Mouse (Mus musculus) CH12.LX (cell line): ENCODE results near the gene Itga9. TPM values are rescaled to one million over a fixed set of nuclear protein-coding genes. Genes with fewer than 3 reads are reported as not detected.

ENCODE experiments used
- DNase-seq: peaks from one replicate; pipeline ENCODE4 v3.0.0-alpha.2; 2013; ENCODE audit errors: extremely low read depth
- H3K27ac ChIP-seq: 2 replicates; pipeline ENCODE4 v1.5.1; 2012; ENCODE audit warnings: low read depth, mild to moderate bottlenecking, control low read depth, moderate library complexity; ENCODE audit not compliant: insufficient read depth
- H3K27me3 ChIP-seq: replicated peaks from 2 replicates; pipeline ENCODE3; 2012; ENCODE audit warnings: inconsistent platforms
- H3K36me3 ChIP-seq, 2 experiments: replicated peaks in 1 of 2; 2 replicates each; pipeline versions ENCODE3 to v1.6.1; 2012; ENCODE audit warnings: inconsistent platforms in 1 of 2, low read length in 1 of 2, mild to moderate bottlenecking in 1 of 2, mixed read lengths in 1 of 2, moderate library complexity in 1 of 2; ENCODE audit not compliant: control insufficient read depth in 1 of 2, insufficient read depth in 1 of 2
- H3K4me1 ChIP-seq, 2 experiments: 2 replicates each; pipeline ENCODE4 v1.6.1; 2012; ENCODE audit warnings: inconsistent platforms in 1 of 2, moderate library complexity in 1 of 2; ENCODE audit not compliant: insufficient read depth in 2 of 2, control insufficient read depth in 1 of 2
- H3K4me2 ChIP-seq: 2 replicates; pipeline ENCODE4 v1.6.1; 2012; ENCODE audit warnings: low read depth, mild to moderate bottlenecking, control low read depth; ENCODE audit not compliant: poor library complexity, insufficient read depth, severe bottlenecking
- H3K4me3 ChIP-seq, 3 experiments: fragments of 150-350 bp in 1 of 3; sonication (generic) in 1 of 3; replicated peaks in 1 of 3; 2 replicates each; pipeline versions ENCODE3 to v1.5.1; 2011 to 2012; ENCODE audit warnings: low read depth in 2 of 3, low read length in 2 of 3, mild to moderate bottlenecking in 2 of 3, moderate library complexity in 2 of 3, control low read depth in 1 of 3, improper control_type of control experiment in 1 of 3, inconsistent platforms in 1 of 3, mixed read lengths in 1 of 3; ENCODE audit not compliant: poor library complexity in 1 of 3
- H3K79me2 ChIP-seq: replicated peaks from 2 replicates; pipeline ENCODE4 v1.6.1; 2012; ENCODE audit warnings: mild to moderate bottlenecking, moderate library complexity; ENCODE audit not compliant: control insufficient read depth, poor library complexity, insufficient read depth, severe bottlenecking; ENCODE audit errors: extremely low read depth
- H3K9ac ChIP-seq: 2 replicates; pipeline ENCODE4 v1.6.1; 2012; ENCODE audit warnings: low read depth, mild to moderate bottlenecking, control low read depth, moderate library complexity; ENCODE audit not compliant: insufficient read depth
- H3K9me3 ChIP-seq: replicated peaks from 2 replicates; pipeline ENCODE3; 2012; ENCODE audit warnings: low read length, inconsistent platforms, mixed read lengths
- CHD1 ChIP-seq: IDR thresholded peaks from 2 replicates; pipeline ENCODE4 v1.6.1; 2012; ENCODE audit warnings: low read depth, low read length, improper control_type of control experiment, inconsistent platforms
- CTCF ChIP-seq, 2 experiments: IDR thresholded peaks in 1 of 2; conservative IDR thresholded peaks in 1 of 2; 2 replicates each; pipeline ENCODE4 v1.5.1; 2011 to 2012; ENCODE audit warnings: low read depth in 2 of 2, low read length in 2 of 2, improper control_type of control experiment in 1 of 2, inconsistent platforms in 1 of 2, mild to moderate bottlenecking in 1 of 2, moderate library complexity in 1 of 2
- ELF1 ChIP-seq: IDR thresholded peaks from 2 replicates; pipeline ENCODE4 v1.6.1; 2014; ENCODE audit warnings: low read depth, mild to moderate bottlenecking, inconsistent platforms, low read length, improper control_type of control experiment
- EP300 ChIP-seq: IDR thresholded peaks from 2 replicates; pipeline ENCODE4 v1.6.1; 2011; ENCODE audit warnings: low read length, improper control_type of control experiment
- ETS1 ChIP-seq: conservative IDR thresholded peaks from 2 replicates; pipeline ENCODE4 v1.6.1; 2012; ENCODE audit warnings: low read depth, mild to moderate bottlenecking, inconsistent platforms, low read length, improper control_type of control experiment, moderate library complexity
- GABPA ChIP-seq: IDR thresholded peaks from 2 replicates; pipeline ENCODE4 v1.6.1; 2012; ENCODE audit warnings: low read depth, low read length, improper control_type of control experiment, inconsistent platforms; ENCODE audit not compliant: insufficient replicate concordance
- IRF4 ChIP-seq: IDR thresholded peaks from 2 replicates; pipeline ENCODE4 v1.6.1; 2014; ENCODE audit warnings: low read depth, mild to moderate bottlenecking, inconsistent platforms, low read length, improper control_type of control experiment
- JUND ChIP-seq: conservative IDR thresholded peaks from 2 replicates; pipeline ENCODE4 v1.6.1; 2011; ENCODE audit warnings: low read depth, low read length, improper control_type of control experiment
- KAT2A ChIP-seq: IDR thresholded peaks from 2 replicates; pipeline ENCODE4 v1.6.1; 2012; ENCODE audit warnings: low read length, improper control_type of control experiment, inconsistent platforms; ENCODE audit not compliant: insufficient replicate concordance
- MAX ChIP-seq: IDR thresholded peaks from 2 replicates; pipeline ENCODE4 v1.6.1; 2011; ENCODE audit warnings: low read length, improper control_type of control experiment
- MXI1 ChIP-seq: IDR thresholded peaks from 2 replicates; pipeline ENCODE4 v1.6.1; 2011; ENCODE audit warnings: mild to moderate bottlenecking, low read depth, low read length, improper control_type of control experiment
- NRF1 ChIP-seq: IDR thresholded peaks from 2 replicates; pipeline ENCODE4 v1.6.1; 2014; ENCODE audit warnings: low read depth, mild to moderate bottlenecking, inconsistent platforms, low read length, improper control_type of control experiment, moderate library complexity
- POLR2AphosphoS2 ChIP-seq: IDR thresholded peaks from 2 replicates; pipeline ENCODE4 v1.6.1; 2011; ENCODE audit warnings: low read depth, low read length, improper control_type of control experiment
- RAD21 ChIP-seq: IDR thresholded peaks from 2 replicates; pipeline ENCODE4 v1.6.1; 2011; ENCODE audit warnings: low read depth, mild to moderate bottlenecking, low read length, improper control_type of control experiment, moderate library complexity
- RCOR1 ChIP-seq: conservative IDR thresholded peaks from 2 replicates; pipeline ENCODE4 v1.6.1; 2012; ENCODE audit warnings: low read depth, mild to moderate bottlenecking, inconsistent platforms, low read length, improper control_type of control experiment
- SIN3A ChIP-seq: IDR thresholded peaks from 2 replicates; pipeline ENCODE4 v1.6.1; 2012; ENCODE audit warnings: low read length, improper control_type of control experiment, inconsistent platforms
- TCF12 ChIP-seq: IDR thresholded peaks from 2 replicates; pipeline ENCODE4 v1.6.1; 2014; ENCODE audit warnings: low read depth, mild to moderate bottlenecking, inconsistent platforms, low read length, improper control_type of control experiment
- UBTF ChIP-seq: IDR thresholded peaks from 2 replicates; pipeline ENCODE4 v1.6.1; 2012; ENCODE audit warnings: low read depth, mild to moderate bottlenecking, inconsistent platforms, low read length, improper control_type of control experiment, moderate library complexity
- USF1 ChIP-seq: IDR thresholded peaks from 2 replicates; pipeline ENCODE4 v1.6.1; 2014; ENCODE audit warnings: low read depth, mild to moderate bottlenecking, inconsistent platforms, low read length, improper control_type of control experiment
- ZMIZ1 ChIP-seq: IDR thresholded peaks from 2 replicates; pipeline ENCODE4 v1.6.1; 2012; ENCODE audit warnings: low read depth, mild to moderate bottlenecking, inconsistent platforms, low read length, improper control_type of control experiment
- dilution Hi-C: fragments of 300-500 bp; cut with MboI; formaldehyde crosslinking; loops from 2 replicates; pipeline ENCODE4 v1.14.3; 2020; ENCODE audit warnings: low sequenced_read_pairs; ENCODE audit not compliant: extremely low pct_unique_long_range_greater_than_20kb, extremely low pct_ligation_motif_present
- in situ Hi-C: fragments of 300-500 bp; cut with MboI; formaldehyde crosslinking; loops from 3 replicates; pipeline ENCODE4 v1.14.3; 2019; ENCODE audit warnings: low sequenced_read_pairs, low pct_ligation_motif_present, low pct_unique_long_range_greater_than_20kb, mixed read lengths
- polyA plus RNA-seq: library from polyadenylated mRNA; unstranded; fragments of >175 nt; gene quantifications from 2 replicates; pipeline ENCODE4 v1.2.1, GENCODE M21; 2012; ENCODE audit warnings: low read depth; ENCODE audit not compliant: insufficient read length
- total RNA-seq, 2 experiments: library from RNA; depleted of rRNA; stranded (reverse); fragments of 300-350 nt in 1 of 2; fragments of >200 nt in 1 of 2; gene quantifications; 2 replicates each; pipeline ENCODE4 v1.2.3; 2012 to 2014

Gene Itga9
- total and polyA plus RNA-seq, 3 experiments, result 0.19 TPM; not detected in 2

DNA sequence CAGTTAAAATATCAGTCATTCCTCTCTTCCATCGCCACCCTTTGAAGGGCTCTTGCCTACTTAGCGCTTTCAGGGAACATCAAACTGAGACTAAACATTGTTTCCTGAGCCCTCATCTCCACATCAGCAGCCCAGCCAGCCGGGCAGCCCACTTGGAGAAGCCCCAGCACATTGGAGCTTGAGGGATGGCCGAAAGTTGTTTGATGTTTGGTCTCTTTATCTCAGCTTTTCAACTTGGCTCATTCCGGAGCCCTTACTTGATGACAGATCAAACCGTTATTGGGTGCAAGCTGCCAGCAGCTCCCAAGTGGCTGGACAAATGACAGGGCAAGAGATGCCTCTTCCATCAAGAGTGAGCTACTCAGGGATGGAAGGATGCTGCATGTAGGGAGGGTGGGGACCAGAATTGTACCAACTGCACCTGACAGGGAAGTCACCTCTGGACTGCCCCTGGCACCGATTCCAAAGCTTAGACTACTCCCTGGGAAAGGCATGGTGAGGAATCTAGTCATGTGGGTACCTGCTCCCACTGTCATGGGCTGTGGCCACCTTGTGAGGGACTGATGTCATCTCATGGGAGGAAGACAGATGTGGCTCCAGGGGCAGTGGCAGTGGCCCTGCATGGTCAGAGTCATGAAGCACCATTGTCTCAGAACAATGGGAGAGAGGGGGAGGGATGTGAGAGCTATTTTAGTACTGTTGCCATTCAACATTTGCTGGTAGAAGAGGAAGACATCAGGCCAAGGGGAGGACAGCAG lies 232.6 kb downstream of the Itga9 start:
- no peak for TF ChIP-seq IRF4
- TF ChIP-seq EP300, result no peak
- no peak for TF ChIP-seq RAD21
- TF ChIP-seq ELF1, result no peak
- TF ChIP-seq ETS1, result no peak
- TF ChIP-seq GABPA, result no peak
- no peak for TF ChIP-seq MXI1
- no peak for TF ChIP-seq SIN3A
- no peak for TF ChIP-seq UBTF
- TF ChIP-seq JUND, result no peak
- no peak for TF ChIP-seq RCOR1
- TF ChIP-seq TCF12, result no peak
- TF ChIP-seq CTCF (conservative IDR thresholded peaks at IDR 0.05 in 1 of 2, IDR thresholded peaks at IDR 0.05 in 1 of 2; ENCODE audit: low read depth in 2 of 2, low read length in 2 of 2), result no peak
- no peak for TF ChIP-seq ZMIZ1
- TF ChIP-seq MAX, result no peak
- TF ChIP-seq POLR2AphosphoS2, result no peak
- TF ChIP-seq CHD1, result no peak
- TF ChIP-seq KAT2A, result no peak
- no peak for TF ChIP-seq NRF1
- Histone ChIP-seq H3K9me3 (no peaks in the 10 kb centered on the region), H3K27ac (no peak overlapping the region), H3K27me3 (peaks cover 36% of the 10 kb centered on the region), H3K36me3 (no peaks in the 10 kb centered on the region), H3K4me1 (no peaks in the 10 kb centered on the region), H3K79me2 (no peaks in the 10 kb centered on the region), H3K4me3 (no peak overlapping the region), H3K4me2 (no peak overlapping the region), H3K9ac (no peak overlapping the region)
- DNase-seq, result no peak
- dilution Hi-C loops (no loop called here), in situ Hi-C loops (no loop called here)

- Histone ChIP-seq H3K4me2 (no peak overlapping the region), H3K9me3 (no peaks in the 10 kb centered on the region)
- dilution Hi-C loops, result no loop called here
Observed at GRCm38 (mm10) chr9:118841247-118841646, 234.8 kb downstream of the Itga9 start.

More at GRCm38 (mm10) chr9:118841247-118841646, 234.8 kb downstream of the Itga9 start:
- H3K36me3 ChIP-seq, result no peaks in the 10 kb centered on the region
- in situ Hi-C loops, result no loop called here
- H3K79me2 ChIP-seq, result no peaks in the 10 kb centered on the region
- H3K4me3 ChIP-seq, result no peak overlapping the region
- no peak overlapping the region for H3K9ac ChIP-seq
- peaks cover 37% of the 10 kb centered on the region for H3K27me3 ChIP-seq
- H3K27ac ChIP-seq, result no peak overlapping the region
- no peak for DNase-seq
- peaks cover 0 to 6% of the 10 kb centered on the region in 2 experiments; a peak in 2 of 4 replicates for H3K4me1 ChIP-seq
- TF ChIP-seq USF1, result no peak
- TF ChIP-seq RAD21, result no peak
- no peak for TF ChIP-seq MAX
- TF ChIP-seq, all 38 proteins: peak for 0
